Comparison of ENCODE assay signal across 14 mouse cellular contexts in genomic region chr10:64342702-64343379, GRCm38 (mm10).
DNase-seq lines count a peak whose midpoint lies in the region; ATAC-seq and TF ChIP-seq lines count a peak whose summit lies in the region.
"Had no signal": no experiment of that assay in that cellular context is flagged by ENCODE, and none has a peak within 500 bp of the region (broad histone marks: within the 10 kb centered on the region; RNA-seq: fewer than 3 reads in every experiment).

No protein-coding gene starts in this region.

- H3K27me3 ChIP-seq in kidney, postnatal 0 days (ENCODE audit: insufficient read depth, low read length) = no peaks in the 10 kb centered on the region
- H3K27me3 ChIP-seq in myocyte (ENCODE audit: control insufficient read depth, insufficient read depth, insufficient read length) = no peaks in the 10 kb centered on the region
- H3K27me3 ChIP-seq in midbrain, embryonic 15.5 days (replicated peaks) = no peaks in the 10 kb centered on the region
- H3K27me3 ChIP-seq: neural tube, embryonic 13.5 days had no signal

- WGBS in kidney, postnatal 0 days = 49% methylated on average over 4 of the region's 4 CpGs
- WGBS in midbrain, embryonic 15.5 days = 66% methylated on average over 4 of the region's 4 CpGs

- H3K79me2 ChIP-seq in myocyte (ENCODE audit: control insufficient read depth, insufficient read depth) = no peaks in the 10 kb centered on the region

- TF ChIP-seq POLR2A in myocyte (IDR thresholded peaks at IDR 0.05; ENCODE audit: insufficient read length, low read depth) = no peak

- ATAC-seq in kidney, postnatal 0 days (replicated peaks; ENCODE audit: low FRiP score, low read depth) = 0 out of 2 replicates have a peak, but pooled peaks have one; percentile 49
- no peak for ATAC-seq in midbrain, embryonic 15.5 days (replicated peaks)
- ATAC-seq: midbrain, embryonic 16.5 days had no signal

- H3K4me2 ChIP-seq in kidney, postnatal 0 days (ENCODE audit: low read length) = no peak overlapping the region
- peak overlapping the region; percentile 6 for H3K4me2 ChIP-seq in myocyte (ENCODE audit: low read depth)
- H3K4me2 ChIP-seq in midbrain, embryonic 15.5 days = no peak overlapping the region
- H3K4me2 ChIP-seq: hindbrain, embryonic 14.5 days; neural tube, embryonic 13.5 days had no signal

- peak; percentile 12 for DNase-seq in kidney, postnatal 0 days (ENCODE audit: low spot score)
- no peak for DNase-seq in kidney, adult 11 months
- peak; percentile 57 for DNase-seq in Muller cell, postnatal 12 days (ENCODE audit: inconsistent ontology term)
- peak; percentile 7 for DNase-seq in fibroblast of lung, adult 2 months (ENCODE audit: low read depth)
- DNase-seq in lung, postnatal 14 days = no peak
- no peak for DNase-seq in cerebellum, adult 8-10 months
- DNase-seq: cerebellum, adult 18-20 months; heart, postnatal 10 days had no signal

- H3K9ac ChIP-seq in kidney, postnatal 0 days (ENCODE audit: low read depth, low read length) = no peak overlapping the region
- no peak overlapping the region for H3K9ac ChIP-seq in midbrain, embryonic 15.5 days
- H3K9ac ChIP-seq: hindbrain, embryonic 14.5 days; neural tube, embryonic 13.5 days had no signal

- H3K4me3 ChIP-seq in kidney, postnatal 0 days (replicated peaks; ENCODE audit: low read depth, low read length) = no peak overlapping the region
- H3K4me3 ChIP-seq in myocyte = no peak overlapping the region
- H3K4me3 ChIP-seq in midbrain, embryonic 15.5 days = no peak overlapping the region
- H3K4me3 ChIP-seq: neural tube, embryonic 13.5 days had no signal

- no peak overlapping the region for H3K27ac ChIP-seq in kidney, postnatal 0 days
- no peak overlapping the region for H3K27ac ChIP-seq in midbrain, embryonic 15.5 days
- H3K27ac ChIP-seq: hindbrain, embryonic 14.5 days; macrophage; neural tube, embryonic 13.5 days had no signal

- TF ChIP-seq CTCF in kidney, postnatal 0 days (IDR thresholded peaks at IDR 0.05; ENCODE audit: low read depth) = no peak

- H3K36me3 ChIP-seq in kidney, postnatal 0 days (ENCODE audit: insufficient read depth, low read length) = no peaks in the 10 kb centered on the region
- no peaks in the 10 kb centered on the region for H3K36me3 ChIP-seq in myocyte (ENCODE audit: control insufficient read depth, insufficient read depth)
- H3K36me3 ChIP-seq in midbrain, embryonic 15.5 days (replicated peaks) = no peaks in the 10 kb centered on the region
- H3K36me3 ChIP-seq: neural tube, embryonic 13.5 days had no signal

- no peak overlapping the region for H3ac ChIP-seq in myocyte (ENCODE audit: control insufficient read depth, insufficient read length)

- H3K4me1 ChIP-seq in kidney, postnatal 0 days (replicated peaks; ENCODE audit: insufficient read depth, low read length) = no peaks in the 10 kb centered on the region
- H3K4me1 ChIP-seq in midbrain, embryonic 15.5 days = no peaks in the 10 kb centered on the region
- H3K4me1 ChIP-seq: neural tube, embryonic 13.5 days had no signal

- no peaks in the 10 kb centered on the region for H3K9me3 ChIP-seq in kidney, postnatal 0 days (replicated peaks; ENCODE audit: low read length)
- no peaks in the 10 kb centered on the region for H3K9me3 ChIP-seq in midbrain, embryonic 15.5 days
- H3K9me3 ChIP-seq: neural tube, embryonic 13.5 days had no signal

TF ChIP-seq in myocyte, 11 proteins besides CTCF, POLR2A, EP300 and RAD21:
- TF ChIP-seq MYOD1 (IDR thresholded peaks at IDR 0.05; ENCODE audit: control insufficient read depth in 1 of 3, insufficient read length in 2 of 3, low read depth in 2 of 3) (peak in 1 of 3 experiments; percentile 49), POLR2AphosphoS2 (IDR thresholded peaks at IDR 0.05; ENCODE audit: insufficient read length, low read depth) (no peak)

Comparison
In these comparisons a context has a peak if more than half of its experiments do, and no peak if none do; other contexts are left out.
1. DNase-seq: peak in kidney, postnatal 0 days (single experiment), Muller cell, postnatal 12 days (single experiment) and fibroblast of lung, adult 2 months (single experiment); none in kidney, adult 11 months (single experiment), lung, postnatal 14 days (single experiment) and cerebellum, adult 8-10 months (single experiment).